Comparison of ENCODE assay signal across 8 mouse cellular contexts in the genomic region with DNA sequence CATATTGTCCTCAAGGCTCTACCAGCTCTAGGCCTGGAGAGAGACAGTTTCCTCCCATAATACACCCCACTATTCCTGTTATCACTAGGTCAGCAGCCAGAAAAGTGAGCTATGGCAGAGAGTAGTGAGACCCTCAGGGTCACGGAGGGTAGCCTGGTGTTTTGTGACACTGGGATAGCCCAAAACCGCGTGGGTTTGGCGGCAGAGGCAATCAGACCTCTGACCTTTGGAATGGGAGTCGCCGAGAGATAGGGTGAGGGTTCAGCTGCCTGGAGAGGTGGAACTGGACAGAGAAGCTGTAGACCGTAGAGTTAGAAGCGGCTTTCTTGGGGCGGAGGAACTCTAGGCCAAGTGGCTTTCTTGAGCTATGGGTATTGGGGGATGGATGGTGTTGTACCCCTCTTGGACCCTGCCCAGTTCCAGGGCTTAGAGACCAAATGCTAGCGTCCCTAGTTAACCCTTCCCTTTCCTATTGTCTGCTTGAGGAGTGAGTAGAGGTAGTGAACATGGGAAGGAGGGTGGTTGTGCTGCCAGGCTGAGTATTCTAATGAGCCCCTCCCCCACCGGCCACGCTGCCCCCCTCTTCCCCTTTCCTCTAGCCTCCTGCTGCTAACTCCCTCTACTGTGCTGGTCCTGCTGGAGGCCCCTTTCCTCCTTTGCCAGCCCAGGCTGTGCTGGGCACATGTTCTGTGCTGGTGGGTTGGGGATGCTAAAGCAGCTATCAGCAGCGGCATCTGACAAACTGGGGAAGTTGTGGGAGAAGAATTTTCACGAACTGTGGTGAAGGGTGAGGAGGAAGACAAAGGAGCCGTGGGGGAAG.
A peak's percentile ranks its signal among the peaks of the same experiment; 100 is the strongest.
DNase-seq lines count a peak whose midpoint lies in the region; ATAC-seq lines count a peak whose summit lies in the region.

No protein-coding gene starts in this region.

- peak overlapping the region; percentile 91 for H3K27ac ChIP-seq in intestine, embryonic 15.5 days
- peak overlapping the region; percentile 97 for H3K27ac ChIP-seq in midbrain, embryonic 10.5 days (replicated peaks)

- peak overlapping the region; percentile 44 for H3K4me3 ChIP-seq in intestine, embryonic 15.5 days (replicated peaks)
- H3K4me3 ChIP-seq in midbrain, embryonic 10.5 days, result peak overlapping the region; percentile 71

- H3K27me3 ChIP-seq in intestine, embryonic 15.5 days (replicated peaks), result no peaks in the 10 kb centered on the region
- peaks cover 28% of the 10 kb centered on the region for H3K27me3 ChIP-seq in midbrain, embryonic 10.5 days (ENCODE audit: low read depth, poor library complexity, severe bottlenecking)

- H3K9ac ChIP-seq in intestine, embryonic 15.5 days, result peak overlapping the region; percentile 52

- H3K4me2 ChIP-seq in intestine, embryonic 15.5 days (replicated peaks), result peak overlapping the region; percentile 83

- no peaks in the 10 kb centered on the region for H3K9me3 ChIP-seq in intestine, embryonic 15.5 days
- H3K9me3 ChIP-seq in midbrain, embryonic 10.5 days (replicated peaks), result no peaks in the 10 kb centered on the region

- peak; percentile 37 for DNase-seq in kidney, adult 11 months
- DNase-seq in kidney, postnatal 10 days, result no peak
- peak; percentile 59 for DNase-seq in embryo, embryonic 11 days
- peak; percentile 57 for DNase-seq in midbrain, embryonic 10.5 days (ENCODE audit: low spot score)
- DNase-seq in thymus, postnatal 36 days, result peak; percentile 42 to 46
- DNase-seq in gastrocnemius, postnatal 10 days, result no peak
- DNase-seq in testis, postnatal 10 days (ENCODE audit: low spot score), result no peak

- H3K4me1 ChIP-seq in intestine, embryonic 15.5 days (replicated peaks), result peaks cover 49% of the 10 kb centered on the region
- H3K4me1 ChIP-seq in midbrain, embryonic 10.5 days, result peaks cover 65% of the 10 kb centered on the region

- peaks cover 29% of the 10 kb centered on the region for H3K36me3 ChIP-seq in intestine, embryonic 15.5 days
- peaks cover 35% of the 10 kb centered on the region for H3K36me3 ChIP-seq in midbrain, embryonic 10.5 days

- WGBS in intestine, embryonic 15.5 days, result 12% methylated on average over 15 of the region's 15 CpGs
- 3% methylated on average over 15 of the region's 15 CpGs for WGBS in midbrain, embryonic 10.5 days

- peak; percentile 29 for ATAC-seq in intestine, embryonic 15.5 days

Comparison
In these comparisons a context has a peak if more than half of its experiments do, and no peak if none do; other contexts are left out.
1. DNase-seq: peak in kidney, adult 11 months (single experiment), embryo, embryonic 11 days (single experiment), midbrain, embryonic 10.5 days (single experiment) and thymus, postnatal 36 days (2 of 2); none in kidney, postnatal 10 days (single experiment), gastrocnemius, postnatal 10 days (single experiment) and testis, postnatal 10 days (single experiment).